Mouse (Mus musculus): Measurements from ENCODE around the gene Reg1.
"Not testable (repeated sequence)": the region's sequence is repeated elsewhere in the genome, so short reads cannot be mapped to it uniquely, and the experiment has no call there.

Reg1 gene

GRCm38 (mm10) chr6:78422411-78422810 lies at the start of gene Reg1:
TSS of gene Reg1 (plus strand) at chr6:78422711.
- not testable (repeated sequence) for DNase-seq

- no peak for DNase-seq
Observed at GRCm38 (mm10) chr6:78378765-78379164, 43.7 kb upstream of the Reg1 start, which contains the start of gene Reg3d. TSS of gene Reg3d (minus strand) at chr6:78378865.

- no peak for DNase-seq
Observed at GRCm38 (mm10) chr6:78380409-78380808, 42.1 kb upstream of the Reg1 start, which contains the start of gene Reg3a. TSS of gene Reg3a (plus strand) at chr6:78380709.

GRCm38 (mm10) chr6:78385609-78386008 lies 36.9 kb upstream of the Reg1 start:
- no peak for DNase-seq

- not testable (repeated sequence) for DNase-seq
Observed at GRCm38 (mm10) chr6:78395323-78395722, 27.2 kb upstream of the Reg1 start, which contains the start of gene Reg2. TSS of gene Reg2 (plus strand) at chr6:78395623.

- no peak for DNase-seq
Observed at GRCm38 (mm10) chr6:78425497-78425896, 3.0 kb downstream of the Reg1 start.

GRCm38 (mm10) chr6:78447202-78447601 lies 24.7 kb downstream of the Reg1 start:
- DNase-seq = no peak

- peak; percentile 57 for DNase-seq
Observed at GRCm38 (mm10) chr6:78448409-78448808, 25.9 kb downstream of the Reg1 start.

- DNase-seq = no peak
Observed at GRCm38 (mm10) chr6:78452804-78453203, 30.3 kb downstream of the Reg1 start.

GRCm38 (mm10) chr6:78460191-78460825 lies 37.8 kb downstream of the Reg1 start:
- no peak for DNase-seq

GRCm38 (mm10) chr6:78462360-78462759 lies 39.8 kb downstream of the Reg1 start:
- DNase-seq = no peak

GRCm38 (mm10) chr6:78463266-78463665 lies 40.8 kb downstream of the Reg1 start:
- no peak for DNase-seq

- DNase-seq = no peak
Observed at GRCm38 (mm10) chr6:78468772-78469171, 46.3 kb downstream of the Reg1 start, which contains the start of gene Reg3g. TSS of gene Reg3g (minus strand) at chr6:78468872.

GRCm38 (mm10) chr6:78469287-78469686 lies 46.8 kb downstream of the Reg1 start:
- no peak for DNase-seq
